24 mouse cellular contexts compared by ENCODE assay signal in the genomic region with DNA sequence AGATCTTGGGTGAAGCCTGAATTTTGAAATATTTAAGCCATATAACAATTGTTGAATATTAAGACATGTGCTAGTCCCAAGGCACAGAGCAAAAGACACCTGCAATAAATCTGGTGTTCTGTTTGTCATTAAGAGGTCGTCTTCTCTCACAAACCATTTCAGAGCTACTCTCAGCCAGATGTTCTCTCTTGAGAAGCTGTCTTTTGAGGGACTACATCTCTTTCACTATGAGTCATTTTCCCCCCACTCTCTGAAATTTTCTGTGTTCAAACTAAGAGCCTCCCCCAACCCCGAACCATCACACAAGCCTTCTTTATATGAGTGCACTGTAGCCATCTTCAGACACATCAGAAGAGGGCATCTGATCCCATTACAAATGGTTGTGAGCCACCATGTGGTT.
DNase-seq lines count a peak whose midpoint lies in the region; ATAC-seq and TF ChIP-seq lines count a peak whose summit lies in the region.
"Had no signal": no experiment of that assay in that cellular context is flagged by ENCODE, and none has a peak within 500 bp of the region (broad histone marks: within the 10 kb centered on the region; RNA-seq: fewer than 3 reads in every experiment).

No protein-coding gene starts in this region.

- WGBS in embryonic facial prominence, embryonic 14.5 days = 45% methylated on average over 2 of the region's 2 CpGs
- WGBS in embryonic facial prominence, embryonic 10.5 days = 66% methylated on average over 2 of the region's 2 CpGs
- WGBS in limb, embryonic 14.5 days = 45% methylated on average over 2 of the region's 2 CpGs
- 63% methylated on average over 2 of the region's 2 CpGs for WGBS in limb, embryonic 10.5 days

- H3K27me3 ChIP-seq in embryonic facial prominence, embryonic 14.5 days (replicated peaks; ENCODE audit: control insufficient read depth, insufficient read depth, low read length) = no peaks in the 10 kb centered on the region
- no peaks in the 10 kb centered on the region for H3K27me3 ChIP-seq in embryonic facial prominence, embryonic 10.5 days (replicated peaks; ENCODE audit: low read depth, poor library complexity, severe bottlenecking)
- no peaks in the 10 kb centered on the region for H3K27me3 ChIP-seq in limb, embryonic 14.5 days (ENCODE audit: control insufficient read depth, insufficient read depth, low read length)
- H3K27me3 ChIP-seq in limb, embryonic 10.5 days (ENCODE audit: low read depth, poor library complexity, severe bottlenecking) = no peaks in the 10 kb centered on the region
- H3K27me3 ChIP-seq: embryonic facial prominence, embryonic 12.5 days; embryonic facial prominence, embryonic 15.5 days; forebrain, embryonic 12.5 days had no signal

- peak; percentile 63 for DNase-seq in embryonic facial prominence, embryonic 14.5 days (ENCODE audit: low spot score)
- no peak for DNase-seq in embryonic facial prominence, embryonic 10.5 days (ENCODE audit: low spot score)
- peak; percentile 23 for DNase-seq in limb, embryonic 14.5 days (ENCODE audit: low spot score)
- DNase-seq in limb, embryonic 10.5 days (ENCODE audit: low spot score) = no peak
- DNase-seq in thymus, postnatal 4 days = no peak
- DNase-seq: adrenal gland, adult 2 months; adrenal gland, postnatal 10 days; adrenal gland, postnatal 25 days; B cell, adult 2 months; cerebellum, adult 11 months; cerebellum, adult 18-20 months; cerebellum, adult 8-10 months; cerebellum, adult 9-11 months; cerebellum, postnatal 14 days; cerebellum, postnatal 36 days; embryo, embryonic 11 days had no signal

- no peak overlapping the region for H3K27ac ChIP-seq in embryonic facial prominence, embryonic 14.5 days (replicated peaks; ENCODE audit: low read depth, low read length)
- H3K27ac ChIP-seq in embryonic facial prominence, embryonic 10.5 days (replicated peaks) = no peak overlapping the region
- no peak overlapping the region for H3K27ac ChIP-seq in limb, embryonic 14.5 days (replicated peaks; ENCODE audit: low read depth, low read length)
- H3K27ac ChIP-seq in limb, embryonic 10.5 days = no peak overlapping the region
- H3K27ac ChIP-seq: embryonic facial prominence, embryonic 12.5 days; embryonic facial prominence, embryonic 15.5 days; forebrain, embryonic 10.5 days; forebrain, embryonic 12.5 days had no signal

- H3K9me3 ChIP-seq in embryonic facial prominence, embryonic 14.5 days (ENCODE audit: control insufficient read depth, low read length) = no peaks in the 10 kb centered on the region
- H3K9me3 ChIP-seq in embryonic facial prominence, embryonic 10.5 days = no peaks in the 10 kb centered on the region
- H3K9me3 ChIP-seq in limb, embryonic 14.5 days (ENCODE audit: control insufficient read depth, low read length) = no peaks in the 10 kb centered on the region
- no peaks in the 10 kb centered on the region for H3K9me3 ChIP-seq in limb, embryonic 10.5 days (replicated peaks)
- H3K9me3 ChIP-seq: embryonic facial prominence, embryonic 12.5 days; embryonic facial prominence, embryonic 15.5 days; forebrain, embryonic 10.5 days; forebrain, embryonic 12.5 days had no signal

- H3K4me1 ChIP-seq in embryonic facial prominence, embryonic 14.5 days (ENCODE audit: control insufficient read depth, insufficient read depth, low read length) = no peaks in the 10 kb centered on the region
- H3K4me1 ChIP-seq in embryonic facial prominence, embryonic 10.5 days = no peaks in the 10 kb centered on the region
- H3K4me1 ChIP-seq in limb, embryonic 14.5 days (ENCODE audit: control insufficient read depth, insufficient read depth, low read length) = no peaks in the 10 kb centered on the region
- no peaks in the 10 kb centered on the region for H3K4me1 ChIP-seq in limb, embryonic 10.5 days
- H3K4me1 ChIP-seq: embryonic facial prominence, embryonic 12.5 days; embryonic facial prominence, embryonic 15.5 days; forebrain, embryonic 10.5 days; forebrain, embryonic 12.5 days had no signal

- no peak overlapping the region for H3K4me2 ChIP-seq in embryonic facial prominence, embryonic 14.5 days (ENCODE audit: low read depth, low read length)
- no peak overlapping the region for H3K4me2 ChIP-seq in limb, embryonic 14.5 days (replicated peaks; ENCODE audit: low read depth, low read length, severe bottlenecking)
- H3K4me2 ChIP-seq: embryonic facial prominence, embryonic 12.5 days; embryonic facial prominence, embryonic 15.5 days; forebrain, embryonic 12.5 days had no signal

- H3K36me3 ChIP-seq in embryonic facial prominence, embryonic 14.5 days (ENCODE audit: control insufficient read depth, insufficient read depth, low read length) = no peaks in the 10 kb centered on the region
- H3K36me3 ChIP-seq in embryonic facial prominence, embryonic 10.5 days (replicated peaks) = no peaks in the 10 kb centered on the region
- no peaks in the 10 kb centered on the region for H3K36me3 ChIP-seq in limb, embryonic 14.5 days (ENCODE audit: control insufficient read depth, insufficient read depth, low read length)
- H3K36me3 ChIP-seq in limb, embryonic 10.5 days = no peaks in the 10 kb centered on the region
- H3K36me3 ChIP-seq: embryonic facial prominence, embryonic 12.5 days; embryonic facial prominence, embryonic 15.5 days; forebrain, embryonic 10.5 days; forebrain, embryonic 12.5 days had no signal

- H3K4me3 ChIP-seq in embryonic facial prominence, embryonic 14.5 days (ENCODE audit: low read depth, low read length) = no peak overlapping the region
- H3K4me3 ChIP-seq in embryonic facial prominence, embryonic 10.5 days = no peak overlapping the region
- no peak overlapping the region for H3K4me3 ChIP-seq in limb, embryonic 14.5 days (replicated peaks; ENCODE audit: low read length)
- H3K4me3 ChIP-seq in limb, embryonic 10.5 days = no peak overlapping the region
- H3K4me3 ChIP-seq: embryonic facial prominence, embryonic 12.5 days; embryonic facial prominence, embryonic 15.5 days; erythroblast, embryonic 14.5 days; forebrain, embryonic 10.5 days; forebrain, embryonic 12.5 days had no signal

- TF ChIP-seq POLR2A in limb, embryonic 14.5 days (IDR thresholded peaks at IDR 0.05; ENCODE audit: borderline replicate concordance, extremely low read depth, insufficient read depth, insufficient read length) = no peak

- no peak for ATAC-seq in embryonic facial prominence, embryonic 14.5 days (ENCODE audit: low read depth)
- ATAC-seq in limb, embryonic 14.5 days (ENCODE audit: low FRiP score, low read depth) = no peak
- ATAC-seq: CD4-positive, CD25-positive, alpha-beta regulatory T cell, adult 4 months; forebrain, embryonic 14.5 days; forebrain, embryonic 16.5 days had no signal

- no peak overlapping the region for H3K9ac ChIP-seq in embryonic facial prominence, embryonic 14.5 days (ENCODE audit: low read depth, low read length)
- no peak overlapping the region for H3K9ac ChIP-seq in limb, embryonic 14.5 days (ENCODE audit: low read depth, low read length, severe bottlenecking)
- H3K9ac ChIP-seq: embryonic facial prominence, embryonic 12.5 days; embryonic facial prominence, embryonic 15.5 days; forebrain, embryonic 12.5 days had no signal

Comparison
In these comparisons a context has a peak if more than half of its experiments do, and no peak if none do; other contexts are left out.
1. DNase-seq: peak in embryonic facial prominence, embryonic 14.5 days (single experiment) and limb, embryonic 14.5 days (single experiment); none in embryonic facial prominence, embryonic 10.5 days (single experiment), limb, embryonic 10.5 days (single experiment) and thymus, postnatal 4 days (single experiment).